Mouse (Mus musculus): Measurements from ENCODE around the gene AI413582.

DNA sequence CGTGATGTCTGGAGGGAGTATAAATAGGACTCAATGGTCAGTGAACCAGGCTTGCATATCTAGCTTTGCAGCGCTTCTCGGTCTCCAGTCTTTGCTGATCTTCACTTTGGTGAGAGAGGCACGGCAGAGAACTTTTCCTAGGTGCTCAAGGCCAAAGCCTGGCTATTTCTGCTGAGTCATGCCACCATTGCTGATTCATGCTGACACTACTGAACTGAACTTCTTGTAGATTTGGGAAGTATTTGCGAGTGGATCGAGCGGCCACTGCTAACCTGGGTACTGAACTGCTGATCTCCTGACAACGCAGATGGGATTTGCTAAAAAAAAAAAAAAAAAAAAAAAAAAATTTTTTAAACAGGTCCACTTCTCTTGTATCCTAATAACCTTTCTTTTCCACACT is 33.5 kb downstream of the AI413582 start:
- TF ChIP-seq USF1 (IDR thresholded peaks at IDR 0.05; ENCODE audit: low read depth, low read length) (no peak), CHD1 (IDR thresholded peaks at IDR 0.05; ENCODE audit: low read depth, low read length) (no peak), MEF2A (IDR thresholded peaks at IDR 0.05; ENCODE audit: borderline replicate concordance, low read depth, low read length) (no peak), CTCF (conservative IDR thresholded peaks at IDR 0.05 in 1 of 2, IDR thresholded peaks at IDR 0.05 in 1 of 2; ENCODE audit: low read depth in 2 of 2, low read length in 2 of 2) (no peak), KAT2A (IDR thresholded peaks at IDR 0.05; ENCODE audit: insufficient replicate concordance, low read length) (no peak), HCFC1 (IDR thresholded peaks at IDR 0.05; ENCODE audit: low read depth, low read length) (no peak), UBTF (IDR thresholded peaks at IDR 0.05; ENCODE audit: low read depth, low read length) (no peak), EP300 (IDR thresholded peaks at IDR 0.05; ENCODE audit: low read length) (no peak), POLR2AphosphoS2 (IDR thresholded peaks at IDR 0.05; ENCODE audit: low read depth, low read length) (no peak), ZNF384 (IDR thresholded peaks at IDR 0.05; ENCODE audit: low read depth, low read length) (no peak), POLR2A (IDR thresholded peaks at IDR 0.05; ENCODE audit: low read depth, low read length) (no peak), E2F4 (IDR thresholded peaks at IDR 0.05; ENCODE audit: insufficient replicate concordance, low read depth, low read length) (no peak)
